10 mouse cellular contexts compared by ENCODE assay signal in genomic region chr13:28545337-28545736, GRCm38 (mm10).
A peak's percentile ranks its signal among the peaks of the same experiment; 100 is the strongest.
DNase-seq lines count a peak whose midpoint lies in the region; ATAC-seq and TF ChIP-seq lines count a peak whose summit lies in the region.
"Had no signal": no experiment of that assay in that cellular context is flagged by ENCODE, and none has a peak within 500 bp of the region (broad histone marks: within the 10 kb centered on the region; RNA-seq: fewer than 3 reads in every experiment).

No protein-coding gene starts in this region.

- no peak for TF ChIP-seq CTCF in lung, embryonic 14.5 days (IDR thresholded peaks at IDR 0.05; ENCODE audit: low read depth)
- no peak for TF ChIP-seq CTCF in thymus, adult 2 months (IDR thresholded peaks at IDR 0.05; ENCODE audit: borderline replicate concordance, control insufficient read depth, extremely low read depth, insufficient read depth, low read length, poor library complexity)

- DNase-seq in lung, embryonic 14.5 days, result no peak
- no peak for DNase-seq in lung, adult 18-20 months
- DNase-seq in hindbrain, embryonic 14.5 days (ENCODE audit: low spot score), result no peak
- DNase-seq in limb, embryonic 10.5 days (ENCODE audit: low spot score), result no peak
- DNase-seq in gastrocnemius, postnatal 25 days, result no peak
- no peak for DNase-seq in ovary, postnatal 36 days (ENCODE audit: low spot score)
- DNase-seq in thymus, adult 2 months, result no peak
- DNase-seq: gastrocnemius, postnatal 36 days; lung, adult 2 months had no signal

- H3K9me3 ChIP-seq in lung, embryonic 14.5 days (ENCODE audit: low read depth, low read length), result no peaks in the 10 kb centered on the region
- H3K9me3 ChIP-seq in hindbrain, embryonic 14.5 days (ENCODE audit: control insufficient read depth, low read length), result no peaks in the 10 kb centered on the region
- no peaks in the 10 kb centered on the region for H3K9me3 ChIP-seq in limb, embryonic 10.5 days (replicated peaks)
- H3K9me3 ChIP-seq in neural tube, embryonic 15.5 days (replicated peaks), result no peaks in the 10 kb centered on the region

- no peaks in the 10 kb centered on the region for H3K27me3 ChIP-seq in lung, embryonic 14.5 days (ENCODE audit: insufficient read depth, low read length)
- H3K27me3 ChIP-seq in hindbrain, embryonic 14.5 days (ENCODE audit: control insufficient read depth, insufficient read depth, low read length), result no peaks in the 10 kb centered on the region
- no peaks in the 10 kb centered on the region for H3K27me3 ChIP-seq in limb, embryonic 10.5 days (ENCODE audit: low read depth, poor library complexity, severe bottlenecking)
- H3K27me3 ChIP-seq in neural tube, embryonic 15.5 days (replicated peaks), result no peaks in the 10 kb centered on the region
- H3K27me3 ChIP-seq in thymus, adult 2 months (ENCODE audit: control insufficient read depth, insufficient read depth, low read length), result no peaks in the 10 kb centered on the region

- 0 out of 2 replicates have a peak, but pooled peaks cover 9% of the 10 kb centered on the region for H3K4me1 ChIP-seq in lung, embryonic 14.5 days (ENCODE audit: insufficient read depth)
- H3K4me1 ChIP-seq in hindbrain, embryonic 14.5 days (replicated peaks; ENCODE audit: control insufficient read depth, insufficient read depth, low read length), result peaks cover 26% of the 10 kb centered on the region
- peaks cover 37% of the 10 kb centered on the region for H3K4me1 ChIP-seq in limb, embryonic 10.5 days
- peaks cover 21% of the 10 kb centered on the region for H3K4me1 ChIP-seq in neural tube, embryonic 15.5 days
- peaks cover 9% of the 10 kb centered on the region for H3K4me1 ChIP-seq in thymus, adult 2 months (replicated peaks; ENCODE audit: control insufficient read depth, insufficient read depth, low read length)

- peak overlapping the region; percentile 62; the same call in 1 of the 2 replicates for H3K27ac ChIP-seq in lung, embryonic 14.5 days (ENCODE audit: low read depth)
- H3K27ac ChIP-seq in hindbrain, embryonic 14.5 days, result peak overlapping the region; percentile 86; the same call in 1 of the 2 replicates
- peak overlapping the region; percentile 86 for H3K27ac ChIP-seq in limb, embryonic 10.5 days
- H3K27ac ChIP-seq in neural tube, embryonic 15.5 days (replicated peaks), result peak overlapping the region; percentile 11; the same call in 1 of the 2 replicates
- H3K27ac ChIP-seq in thymus, adult 2 months (ENCODE audit: control insufficient read depth, insufficient read depth, low read length), result no peak overlapping the region

- no peak for TF ChIP-seq POLR2A in thymus, adult 2 months (IDR thresholded peaks at IDR 0.05; ENCODE audit: control insufficient read depth, extremely low read depth, insufficient read depth, low read length, poor library complexity)

- WGBS in lung, embryonic 14.5 days, result 29% methylated on average over 2 of the region's 2 CpGs
- 36% methylated on average over 2 of the region's 2 CpGs for WGBS in hindbrain, embryonic 14.5 days
- WGBS in limb, embryonic 10.5 days, result 58% methylated on average over 2 of the region's 2 CpGs
- WGBS in neural tube, embryonic 15.5 days, result 35% methylated on average over 2 of the region's 2 CpGs
- WGBS in thymus, adult 2 months, result 73% methylated on average over 2 of the region's 2 CpGs

- no peak overlapping the region for H3K9ac ChIP-seq in lung, embryonic 14.5 days
- H3K9ac ChIP-seq in hindbrain, embryonic 14.5 days, result peak overlapping the region; percentile 31; the same call in 1 of the 2 replicates
- H3K9ac ChIP-seq in neural tube, embryonic 15.5 days (replicated peaks), result no peak overlapping the region

- ATAC-seq in lung, embryonic 14.5 days (ENCODE audit: insufficient read depth), result peak; percentile 54
- ATAC-seq in hindbrain, embryonic 14.5 days (ENCODE audit: low FRiP score), result 0 out of 2 replicates have a peak, but pooled peaks have one; percentile 11
- ATAC-seq in neural tube, embryonic 15.5 days (ENCODE audit: low FRiP score), result peak; percentile 45; the same call in 1 of the 2 replicates

- H3K36me3 ChIP-seq in lung, embryonic 14.5 days (ENCODE audit: insufficient read depth), result no peaks in the 10 kb centered on the region
- H3K36me3 ChIP-seq in hindbrain, embryonic 14.5 days (replicated peaks; ENCODE audit: control insufficient read depth, insufficient read depth), result no peaks in the 10 kb centered on the region
- H3K36me3 ChIP-seq in limb, embryonic 10.5 days, result no peaks in the 10 kb centered on the region
- H3K36me3 ChIP-seq in neural tube, embryonic 15.5 days, result no peaks in the 10 kb centered on the region
- H3K36me3 ChIP-seq in thymus, adult 2 months (ENCODE audit: control insufficient read depth, insufficient read depth, low read length), result peaks cover 6% of the 10 kb centered on the region

- no peak overlapping the region for H3K4me3 ChIP-seq in lung, embryonic 14.5 days (ENCODE audit: low read depth, low read length)
- H3K4me3 ChIP-seq in hindbrain, embryonic 14.5 days (replicated peaks; ENCODE audit: low read length), result no peak overlapping the region
- H3K4me3 ChIP-seq in limb, embryonic 10.5 days, result no peak overlapping the region
- no peak overlapping the region for H3K4me3 ChIP-seq in neural tube, embryonic 15.5 days (replicated peaks)
- H3K4me3 ChIP-seq in thymus, adult 2 months (ENCODE audit: control insufficient read depth, insufficient read depth, low read length), result no peak overlapping the region

- no peak overlapping the region for H3K4me2 ChIP-seq in lung, embryonic 14.5 days
- H3K4me2 ChIP-seq in hindbrain, embryonic 14.5 days (replicated peaks), result no peak overlapping the region
- no peak overlapping the region for H3K4me2 ChIP-seq in neural tube, embryonic 15.5 days
